Mouse (Mus musculus) spleen, embryonic (tissue): ENCODE data around the gene N4bp1.

Experiments
- CTCF ChIA-PET: fragments of 350-600 bp; sonication (Branson Sonifier 250); formaldehyde crosslinking; loops from one replicate; lab custom pipeline; 2022; lab: Charles Lee

Gene N4bp1

DNA sequence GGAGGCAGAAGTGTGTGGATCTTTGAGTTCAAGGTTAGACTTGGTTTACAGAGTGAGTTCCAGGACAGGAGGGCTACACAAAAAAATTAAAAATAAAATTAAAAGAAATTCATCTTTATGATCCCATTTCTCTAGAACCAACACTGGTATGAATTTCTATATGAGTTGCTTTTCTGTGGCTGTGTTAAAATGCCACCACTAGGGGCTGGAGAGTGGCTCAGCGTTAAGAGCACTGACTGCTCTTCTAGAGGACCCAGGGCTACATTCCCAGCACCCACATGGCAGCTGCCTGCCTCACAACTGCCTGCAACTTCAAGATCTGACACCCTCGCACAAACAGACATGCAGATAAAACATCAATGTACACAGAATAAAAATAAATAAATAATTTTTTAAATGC lies 56.1 kb downstream of the N4bp1 start:
- CTCF ChIA-PET, result no interaction called here

DNA sequence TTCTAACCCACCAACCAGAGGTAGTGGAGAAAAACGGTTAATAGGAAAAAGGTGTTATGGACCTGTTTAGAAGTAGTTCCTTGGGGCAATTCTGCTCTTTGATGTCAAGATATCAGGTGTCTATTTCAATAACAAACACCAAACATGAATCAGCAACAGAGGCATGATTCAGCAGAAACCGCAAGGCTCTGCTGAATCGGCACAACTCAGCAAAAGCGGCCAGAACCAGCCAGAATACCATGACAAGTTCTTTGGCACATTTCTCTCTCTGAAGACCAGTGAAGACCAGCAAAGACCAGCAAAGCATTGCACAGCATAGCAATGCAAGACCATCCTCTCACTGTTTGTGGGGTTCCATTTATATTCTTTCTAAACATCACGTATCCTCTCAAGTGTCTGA lies 57.9 kb downstream of the N4bp1 start:
- CTCF ChIA-PET, result no interaction called here

DNA sequence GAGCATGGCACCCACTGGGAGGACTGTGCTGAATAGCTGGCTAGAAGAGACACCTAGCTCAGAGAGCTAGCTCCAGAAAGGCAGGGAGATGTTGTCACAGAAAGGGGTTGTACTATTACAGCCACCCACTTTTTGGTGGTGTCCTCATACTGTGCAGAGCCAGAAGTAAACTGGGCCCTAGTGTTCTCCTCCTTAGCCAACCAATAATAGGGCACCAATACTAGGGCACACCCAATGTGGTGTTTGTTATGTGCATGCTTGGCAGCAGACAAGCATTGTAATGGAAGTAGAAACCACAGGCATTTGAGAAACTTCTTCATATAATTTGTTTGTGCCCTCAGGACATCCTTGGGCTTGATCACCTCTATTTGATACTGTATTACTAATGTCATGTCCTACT lies 58.5 kb downstream of the N4bp1 start:
- CTCF ChIA-PET, result no interaction called here

DNA sequence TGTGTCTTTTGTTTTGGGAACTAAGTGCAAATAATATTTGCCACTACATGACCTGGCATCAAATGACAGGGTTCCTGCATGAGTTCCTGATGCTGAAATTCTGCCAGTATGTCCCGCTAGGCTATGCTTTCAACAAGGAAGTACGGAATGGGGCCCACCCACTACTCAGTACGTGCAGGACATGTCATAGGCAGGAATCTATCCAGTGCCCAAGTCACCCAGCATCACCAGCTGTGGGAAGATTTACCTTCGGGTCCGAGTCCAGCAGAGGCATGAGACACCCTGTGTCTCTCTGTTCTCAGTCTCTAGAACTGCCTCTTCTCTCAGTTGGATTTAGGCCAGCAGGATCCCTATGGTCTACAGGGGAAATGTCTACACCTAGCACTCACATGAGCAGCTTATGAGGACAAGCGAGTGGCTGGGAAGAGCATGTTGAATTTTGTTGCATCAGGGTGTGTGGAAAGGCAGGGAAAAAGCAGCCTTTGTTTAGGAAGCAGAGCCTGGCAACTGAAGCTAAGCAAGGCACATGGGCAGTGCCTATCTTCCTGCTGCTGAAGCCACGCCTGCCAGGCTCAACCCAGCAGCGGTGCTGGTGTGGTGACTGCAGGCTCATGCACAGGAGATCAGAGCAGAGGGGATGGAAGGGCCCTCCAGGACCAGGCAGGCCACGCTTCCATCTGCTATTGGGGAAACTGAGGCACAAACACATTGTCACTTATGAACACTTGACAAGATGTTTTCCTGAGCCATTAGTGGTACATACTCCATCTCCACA lies 59.2 kb downstream of the N4bp1 start:
- CTCF ChIA-PET, result no interaction called here

DNA sequence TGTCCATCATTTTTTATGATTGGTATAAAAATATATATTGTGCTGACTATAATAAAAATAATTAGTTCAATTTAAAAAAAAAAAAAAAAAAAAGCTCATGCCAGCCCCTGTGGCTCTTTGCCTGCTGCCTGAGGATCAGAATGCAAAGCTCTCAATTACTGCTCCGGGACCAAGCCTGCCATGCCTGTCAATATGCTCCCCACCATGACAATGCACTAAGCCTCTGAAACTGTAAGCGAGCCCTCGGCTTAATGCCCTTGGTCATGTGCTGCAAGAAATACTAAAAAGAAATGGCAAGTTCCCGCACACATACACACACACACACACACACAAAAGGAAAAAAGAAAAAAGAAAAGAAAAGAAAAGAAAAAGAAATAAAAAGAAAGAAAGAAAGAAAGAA lies 60.3 kb downstream of the N4bp1 start:
- CTCF ChIA-PET, result interaction anchor here (0.6 to 0.7 kb wide), 2 partner anchors 9 to 131 kb away, joined by 3 to 5 read pairs; no protein-coding TSS in a partner anchor

DNA sequence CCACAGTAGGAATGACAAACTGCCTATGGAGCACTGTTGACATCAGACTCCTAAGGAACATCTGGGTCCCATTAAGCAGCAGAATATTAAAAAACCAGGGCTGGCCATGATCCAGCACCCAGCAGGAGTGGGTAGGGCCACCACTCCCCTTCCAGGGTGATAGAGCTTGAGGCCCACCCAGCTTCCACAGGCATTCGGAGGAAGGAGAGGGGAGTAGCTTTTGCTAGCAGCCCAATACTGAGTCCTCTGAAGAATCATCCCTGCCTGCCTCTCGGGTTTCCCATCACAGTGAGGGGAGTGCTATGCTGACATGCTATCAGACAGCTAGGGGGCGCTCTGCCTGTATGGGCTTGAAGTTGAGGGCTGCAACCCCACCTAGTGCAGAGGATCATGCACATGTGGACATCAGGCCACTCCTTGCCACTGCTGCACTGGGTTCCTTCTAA lies 64.3 kb downstream of the N4bp1 start:
- CTCF ChIA-PET, result interaction anchor here (0.6 kb wide), 1 partner anchor 35 kb away, joined by 8 read pairs; no protein-coding TSS in a partner anchor

DNA sequence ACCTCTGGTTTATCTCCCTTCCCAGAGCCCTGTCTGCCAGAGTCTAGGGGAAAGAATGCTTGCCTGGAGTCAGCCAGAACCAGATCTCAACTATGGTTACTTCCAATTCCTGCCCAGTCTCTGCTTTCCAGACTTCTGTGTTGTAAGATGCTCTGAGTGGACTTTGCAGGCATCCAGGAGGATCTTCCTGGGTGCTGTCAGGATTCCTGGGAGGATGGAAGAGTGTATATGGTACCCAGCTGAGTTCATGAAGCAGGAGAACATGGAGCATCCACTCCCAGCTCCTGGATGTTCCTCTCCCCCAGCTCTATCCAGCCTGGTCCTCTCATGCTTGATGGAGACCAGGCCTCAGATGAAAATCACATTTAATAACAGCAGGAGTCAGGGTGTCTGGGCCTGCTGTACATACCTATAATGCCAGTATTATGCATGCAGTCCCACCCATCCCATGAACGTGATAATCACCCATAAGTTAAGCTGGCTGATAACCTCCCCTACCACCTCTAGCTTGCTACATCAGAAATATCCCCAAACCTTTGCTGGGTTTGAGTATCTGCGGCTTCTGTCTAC lies 64.8 kb downstream of the N4bp1 start:
- CTCF ChIA-PET, result interaction anchor here (0.6 kb wide), 1 partner anchor 36 kb away, joined by 8 read pairs; no protein-coding TSS in a partner anchor

DNA sequence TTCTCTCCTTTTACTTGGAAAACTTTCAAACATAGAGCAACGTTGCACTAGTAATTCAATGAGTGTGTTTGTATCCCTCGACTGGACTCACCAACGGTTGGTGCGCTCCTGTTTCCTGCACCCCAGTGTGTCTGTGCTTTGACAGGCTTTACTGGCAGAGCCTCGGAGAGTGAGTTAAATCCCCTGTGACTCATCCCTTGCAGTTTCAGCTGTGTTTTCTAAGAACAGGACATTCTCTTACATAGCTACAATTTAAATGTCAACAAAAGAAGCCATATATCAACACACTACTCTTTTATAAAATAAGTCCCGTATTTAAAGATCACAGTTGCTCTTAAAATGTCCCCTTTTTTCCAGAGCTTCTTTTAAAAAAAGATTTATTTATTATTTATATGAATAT lies 65.6 kb downstream of the N4bp1 start:
- CTCF ChIA-PET, result no interaction called here

DNA sequence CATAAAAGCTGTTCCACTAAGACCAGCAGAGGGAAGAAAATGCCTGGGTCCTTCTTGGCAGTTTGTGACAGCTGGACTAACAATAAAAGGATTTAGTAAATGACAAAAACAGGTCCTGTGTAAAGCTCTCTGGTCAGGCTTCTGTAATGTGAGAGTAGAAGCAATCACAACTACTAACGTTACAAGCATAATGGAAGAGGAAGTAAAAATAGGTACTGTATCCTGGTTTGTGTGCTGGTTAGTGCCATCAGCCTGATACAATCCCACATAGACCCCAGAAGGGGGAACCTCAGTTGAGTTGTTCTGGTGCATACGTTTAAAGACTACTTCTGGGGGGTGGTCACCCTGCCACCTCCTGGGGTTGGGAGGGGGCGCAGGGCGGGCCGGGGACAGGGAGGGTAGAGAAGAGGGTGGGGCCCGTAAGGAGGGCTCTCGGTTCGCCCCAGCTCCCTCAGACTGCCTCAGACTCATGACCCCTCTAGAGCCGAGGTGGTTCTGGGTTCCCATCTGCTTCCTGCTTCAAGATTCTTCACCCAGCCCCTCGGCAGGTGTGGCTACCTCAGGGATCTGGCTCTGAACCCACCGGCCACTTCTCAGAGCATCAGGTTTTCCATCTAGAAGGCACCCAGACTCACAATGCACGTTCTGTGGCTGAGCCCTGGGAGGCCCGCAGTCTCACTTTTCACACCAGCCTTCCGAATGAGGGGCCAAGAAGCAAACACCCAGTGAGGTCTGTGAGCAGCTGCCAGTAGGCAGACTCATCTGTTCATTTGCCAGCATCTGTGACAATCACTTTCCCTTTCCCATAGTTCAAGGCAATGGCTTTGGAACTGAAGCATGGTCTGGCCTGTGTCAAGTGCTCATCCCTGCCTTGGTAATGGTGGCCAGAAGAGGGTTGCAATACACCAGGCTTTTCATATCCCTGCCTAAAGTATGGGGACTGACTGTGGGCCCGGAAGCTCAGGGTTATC lies 75.8 kb downstream of the N4bp1 start:
- CTCF ChIA-PET, result no interaction called here

DNA sequence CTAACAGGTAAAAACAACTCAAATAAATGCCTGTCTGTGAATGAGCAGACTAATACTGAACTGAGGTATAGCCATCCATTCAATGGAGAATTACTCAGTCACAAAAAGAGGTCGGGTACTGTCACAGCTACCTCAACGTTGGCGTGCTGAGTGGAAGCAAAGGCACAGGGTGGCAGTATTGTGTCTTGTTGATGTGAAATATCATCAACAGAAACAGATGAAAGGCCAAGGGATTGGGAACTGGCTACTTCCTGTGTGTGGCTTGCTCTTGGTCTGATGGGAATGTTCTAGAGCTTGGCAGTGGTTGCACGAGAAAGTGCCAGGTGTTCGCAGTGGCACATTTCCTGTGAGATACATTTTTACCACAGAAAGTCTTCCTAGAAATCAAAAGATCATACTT lies 76.8 kb downstream of the N4bp1 start:
- CTCF ChIA-PET, result no interaction called here

DNA sequence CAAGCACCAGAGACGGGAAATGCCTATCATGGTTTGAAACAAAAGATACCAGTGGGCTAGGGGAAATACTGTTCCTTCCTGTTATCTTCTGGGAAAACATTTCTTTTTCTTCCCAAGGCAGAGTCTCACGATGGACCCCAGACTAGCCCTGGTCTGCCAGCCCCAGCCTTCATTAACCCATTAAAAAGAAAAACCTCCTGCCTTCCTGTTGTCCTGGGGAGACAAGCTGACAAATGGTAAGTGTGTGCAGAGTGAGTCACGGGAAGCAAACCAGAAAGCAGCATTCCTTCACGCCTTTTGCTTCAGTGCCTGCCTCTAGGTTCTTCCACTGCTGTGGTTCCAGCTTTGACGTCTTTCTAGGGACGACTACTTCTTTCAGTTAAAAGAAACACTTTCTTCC lies 83.1 kb downstream of the N4bp1 start:
- CTCF ChIA-PET, result no interaction called here

DNA sequence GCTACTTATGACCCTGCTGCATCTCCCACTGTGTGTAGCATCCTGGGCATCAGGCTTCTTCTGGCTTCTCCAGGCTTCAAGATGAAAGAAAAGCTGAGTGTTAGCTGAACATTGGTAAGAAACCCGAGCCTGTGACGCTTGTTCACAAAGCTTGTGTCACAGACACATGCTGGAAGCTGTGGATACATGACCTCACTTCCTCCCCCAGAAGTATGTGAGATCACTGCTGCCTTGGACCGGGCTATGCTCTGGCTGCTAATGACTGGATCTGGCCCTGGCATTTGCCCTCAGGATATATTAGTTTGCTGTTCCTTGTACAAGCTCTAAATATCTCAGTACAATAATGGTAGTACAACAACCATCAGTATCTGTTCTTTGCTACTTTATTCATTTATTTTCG lies 84.1 kb downstream of the N4bp1 start:
- CTCF ChIA-PET, result no interaction called here

DNA sequence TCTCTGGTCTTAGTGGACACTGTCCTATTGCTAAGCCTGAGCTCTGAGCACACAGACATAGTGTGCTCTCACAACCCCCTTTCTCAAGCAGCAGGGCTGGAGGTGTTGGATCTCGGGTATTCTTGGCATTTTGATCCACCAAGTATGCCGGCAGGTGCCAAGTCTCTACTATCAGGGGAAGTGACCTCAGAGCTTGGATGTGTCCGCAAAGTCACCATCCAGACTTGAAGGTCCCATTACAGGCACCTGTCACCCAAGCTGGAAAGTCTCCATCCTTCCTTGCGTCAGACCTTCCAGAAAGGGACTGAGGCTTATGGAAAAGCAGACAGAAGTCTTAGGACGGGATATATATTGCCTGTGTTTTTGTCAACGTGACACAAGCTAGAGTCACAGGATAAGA lies 86.9 kb downstream of the N4bp1 start:
- CTCF ChIA-PET, result no interaction called here

DNA sequence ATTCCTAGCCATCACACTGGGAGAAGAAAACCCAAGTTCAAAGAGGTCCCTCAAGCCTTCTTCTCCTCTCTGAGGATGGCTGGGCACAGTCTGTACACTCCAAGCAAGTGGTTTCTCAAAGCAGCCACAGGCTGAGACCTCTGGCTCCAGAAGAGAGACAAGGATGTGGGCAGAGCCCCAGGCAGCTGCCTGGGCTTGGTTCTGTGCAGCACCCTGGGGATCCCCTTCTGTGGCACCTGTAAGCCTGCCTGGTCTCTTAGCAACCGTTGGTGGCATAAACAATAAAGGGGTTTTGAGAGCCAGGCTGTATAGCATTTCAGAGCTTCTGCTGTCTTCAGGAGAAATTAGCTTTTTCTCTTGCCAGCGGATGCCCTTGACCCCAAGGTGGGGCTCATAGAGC lies 87.4 kb downstream of the N4bp1 start:
- CTCF ChIA-PET, result no interaction called here

DNA sequence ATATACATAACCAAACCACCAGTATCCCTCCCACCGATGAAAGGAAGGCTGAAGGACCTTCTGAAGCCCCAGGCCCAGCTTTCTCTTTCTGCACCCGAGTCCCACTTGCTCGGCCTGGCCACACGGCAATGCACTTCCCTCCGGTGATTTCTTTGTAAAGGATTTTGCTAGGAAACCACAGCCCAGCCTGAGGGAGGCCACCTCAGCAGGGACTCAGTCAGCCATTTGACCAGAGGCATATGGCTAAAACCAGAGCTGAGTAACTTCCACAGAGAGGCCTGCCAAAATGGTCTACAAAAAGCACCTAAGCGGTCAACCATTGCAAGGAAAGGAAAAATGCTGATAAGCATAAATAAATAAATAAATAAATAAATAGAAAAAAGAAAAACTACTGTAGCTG lies 90.3 kb downstream of the N4bp1 start:
- CTCF ChIA-PET, result no interaction called here

DNA sequence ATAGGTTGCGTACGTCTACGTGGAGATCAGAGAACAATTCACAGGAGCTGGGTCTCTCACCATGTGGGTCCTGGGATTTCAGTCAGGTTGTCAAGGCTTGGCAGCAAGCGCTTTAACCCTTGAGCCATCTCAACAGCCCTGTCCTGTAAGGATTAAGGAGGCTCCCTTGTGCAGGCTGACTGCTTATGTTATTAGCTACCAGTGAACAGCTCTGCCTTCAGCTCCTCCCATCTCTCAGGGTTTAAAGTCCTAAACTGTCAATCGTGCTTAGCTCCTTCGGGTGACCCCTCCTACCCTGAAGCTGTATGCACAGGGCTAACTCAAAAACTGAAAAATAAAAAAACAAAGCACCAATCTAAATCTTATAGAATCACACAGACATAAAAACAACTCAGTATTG lies 93.5 kb downstream of the N4bp1 start:
- CTCF ChIA-PET, result no interaction called here

DNA sequence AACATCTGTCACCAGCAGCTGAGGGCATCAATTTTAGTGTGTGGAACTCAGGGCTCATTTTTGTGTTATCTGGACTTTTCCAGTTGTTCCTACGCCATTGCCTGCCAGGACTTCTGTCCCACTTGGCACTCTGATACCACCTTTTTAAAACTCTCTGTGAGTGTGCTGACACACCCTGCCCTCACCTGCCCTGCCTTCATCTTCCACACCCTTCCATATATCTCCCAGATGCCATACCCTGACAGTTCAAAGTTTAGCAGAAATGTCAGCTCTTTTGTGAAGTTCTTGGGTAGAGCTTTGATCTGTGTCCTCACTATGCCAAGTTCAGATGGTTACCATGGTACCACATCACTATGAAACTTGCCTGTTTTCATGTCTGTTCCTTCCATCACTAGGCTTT lies 95.5 kb downstream of the N4bp1 start:
- CTCF ChIA-PET, result no interaction called here

DNA sequence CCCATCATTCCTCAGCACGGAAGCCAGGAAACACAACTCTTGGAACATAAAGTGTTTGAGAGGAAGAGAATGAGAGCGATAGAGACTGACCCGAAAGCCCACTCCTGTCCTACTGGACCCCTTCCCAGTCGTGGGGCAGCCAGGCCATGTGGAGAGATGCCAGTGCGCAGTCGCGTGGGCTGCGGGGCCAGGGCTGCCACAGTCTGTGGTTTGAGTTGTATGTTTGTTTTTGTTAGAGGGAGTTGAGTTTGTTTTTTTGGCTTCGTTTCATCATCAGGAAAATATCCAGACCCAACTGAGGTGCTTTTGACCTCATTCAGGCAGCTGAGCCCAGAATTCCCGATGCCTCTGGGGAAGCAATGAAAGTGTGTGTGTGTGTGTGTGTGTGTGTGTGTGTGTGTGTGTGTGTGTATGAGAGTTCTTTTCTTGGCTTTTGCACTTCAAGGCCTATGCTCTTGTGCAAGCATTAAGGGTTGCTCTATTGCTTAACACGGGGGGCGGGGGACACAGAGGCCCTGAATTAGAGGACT lies 97.1 kb downstream of the N4bp1 start:
- CTCF ChIA-PET, result interaction anchor here (0.8 kb wide), 1 partner anchor 114 kb away, joined by 6 read pairs; no protein-coding TSS in a partner anchor

DNA sequence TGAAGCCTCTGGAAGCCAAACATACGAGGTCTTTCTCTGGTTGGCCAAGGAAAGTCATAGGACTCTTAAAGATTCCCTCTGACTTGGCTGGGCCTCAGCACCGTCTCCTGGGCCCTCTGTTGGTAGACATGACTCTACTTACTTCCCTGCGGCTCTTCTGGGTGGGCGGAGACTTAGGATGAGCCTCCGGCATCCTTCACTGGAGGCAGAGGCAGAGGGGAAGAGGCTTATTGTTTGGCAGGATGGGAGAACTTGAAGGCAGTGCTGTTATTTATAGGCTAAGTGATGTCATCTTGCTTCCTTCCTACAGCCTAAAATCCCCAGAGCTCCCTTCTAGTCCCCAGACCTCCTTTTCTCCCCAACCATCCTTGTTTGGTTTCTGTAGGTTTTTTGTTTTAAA lies 98.6 kb downstream of the N4bp1 start:
- CTCF ChIA-PET, result no interaction called here

DNA sequence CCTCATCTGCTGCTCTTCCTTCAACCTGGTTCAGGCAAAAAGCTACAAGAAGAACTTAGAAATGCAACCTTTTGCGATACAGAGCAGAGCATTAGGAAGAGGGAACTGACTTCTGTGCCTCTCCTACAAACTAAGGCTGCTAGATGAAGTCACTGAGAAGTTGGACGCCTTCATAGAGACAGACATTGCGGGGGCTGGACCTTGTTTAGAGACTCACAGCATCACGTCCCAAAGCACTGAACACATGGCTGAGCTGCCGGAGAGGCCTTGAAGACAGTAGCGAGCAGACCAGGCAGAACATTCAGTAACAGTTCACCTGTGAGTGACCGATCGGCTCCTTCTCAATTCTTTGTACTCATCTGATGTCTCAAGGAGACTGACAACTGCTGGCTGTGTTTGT lies 104.0 kb downstream of the N4bp1 start:
- CTCF ChIA-PET, result no interaction called here

DNA sequence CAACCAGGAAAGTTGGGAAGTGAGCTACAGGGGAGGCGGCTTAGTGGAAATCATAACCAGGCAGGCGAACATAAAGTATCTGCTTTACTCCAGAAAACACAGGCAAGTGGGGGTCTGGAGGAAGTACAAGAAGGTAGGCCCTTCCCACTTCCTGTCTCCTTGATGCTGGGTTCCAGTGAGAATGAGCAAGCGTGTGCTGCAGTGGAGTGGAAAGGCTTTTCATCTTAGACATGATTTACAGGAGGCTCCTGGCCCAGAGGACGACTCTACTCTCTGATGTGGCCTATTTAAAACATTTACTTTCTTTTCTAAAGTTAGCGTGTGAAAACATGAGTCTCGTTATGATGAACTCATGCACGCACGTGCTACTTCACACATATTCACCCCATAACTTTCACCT lies 105.9 kb downstream of the N4bp1 start:
- CTCF ChIA-PET, result interaction anchor here (0.6 kb wide), 1 partner anchor 36 kb away, joined by 3 read pairs; no protein-coding TSS in a partner anchor
